Mouse (Mus musculus) hindbrain, embryonic 14.5 days (tissue): ENCODE results near the gene Tmem123. TPM values are rescaled to one million over a fixed set of nuclear protein-coding genes. Genes with fewer than 3 reads are reported as not detected.

Source experiments
- ATAC-seq: fragments of 200-750 bp; cut with Nextera tagmentation; 2 replicates; pipeline ENCODE4 v1.8.0; 2017; ENCODE audit warnings: moderate number of reproducible peaks, mild to moderate bottlenecking, moderate TSS enrichment, moderate library complexity; ENCODE audit not compliant: low FRiP score
- DNase-seq: peaks from one replicate; pipeline ENCODE4 v3.0.0-alpha.2; 2015; ENCODE audit warnings: low spot score
- H3K27ac ChIP-seq: fragments of 300-500 bp; sonication (generic); 2 replicates; pipeline ENCODE4 v1.5.1; 2014; ENCODE audit warnings: mild to moderate bottlenecking, moderate library complexity
- H3K27me3 ChIP-seq: fragments of 300-500 bp; sonication (generic); 2 replicates; pipeline ENCODE4 v1.6.1; 2014; ENCODE audit warnings: mild to moderate bottlenecking, low read length, mixed read lengths; ENCODE audit not compliant: control insufficient read depth, insufficient read depth
- H3K36me3 ChIP-seq: fragments of 300-500 bp; sonication (generic); replicated peaks from 2 replicates; pipeline ENCODE4 v1.6.1; 2014; ENCODE audit not compliant: control insufficient read depth, insufficient read depth
- H3K4me1 ChIP-seq: fragments of 300-500 bp; sonication (generic); replicated peaks from 2 replicates; pipeline ENCODE4 v1.6.1; 2014; ENCODE audit warnings: antibody characterized with exemption, low read length, mixed read lengths; ENCODE audit not compliant: control insufficient read depth, insufficient read depth
- H3K4me2 ChIP-seq: fragments of 300-500 bp; sonication (generic); replicated peaks from 2 replicates; pipeline ENCODE4 v1.6.1; 2014; ENCODE audit warnings: mild to moderate bottlenecking, moderate library complexity
- H3K4me3 ChIP-seq: fragments of 300-500 bp; sonication (generic); replicated peaks from 2 replicates; pipeline ENCODE4 v1.5.1; 2014; ENCODE audit warnings: mild to moderate bottlenecking, low read length
- H3K9ac ChIP-seq: fragments of 300-500 bp; sonication (generic); 2 replicates; pipeline ENCODE4 v1.6.1; 2014
- H3K9me3 ChIP-seq: fragments of 300-500 bp; sonication (generic); 2 replicates; pipeline ENCODE4 v1.6.1; 2016; ENCODE audit warnings: low read length; ENCODE audit not compliant: control insufficient read depth
- WGBS: fragments of 180-500 bp; shearing (Covaris S2); extraction: QIAGEN DNeasy Blood & Tissue Kit; methylation state at CpG from one replicate; pipeline ENCODE4 v1.1.7; 2014; 5-methylcytosine and 5-hydroxymethylcytosine counted together
- polyA plus RNA-seq: library from polyadenylated mRNA; unstranded; fragments of >200 nt; fragmentation: Nextera tagmentation; extraction: Ambion mirVana; gene quantifications from 2 replicates; pipeline ENCODE4 v1.2.1, GENCODE M21; 2014

Gene Tmem123
- polyA plus RNA-seq, 1 experiment from 2014 or later: 25.6 TPM

DNA sequence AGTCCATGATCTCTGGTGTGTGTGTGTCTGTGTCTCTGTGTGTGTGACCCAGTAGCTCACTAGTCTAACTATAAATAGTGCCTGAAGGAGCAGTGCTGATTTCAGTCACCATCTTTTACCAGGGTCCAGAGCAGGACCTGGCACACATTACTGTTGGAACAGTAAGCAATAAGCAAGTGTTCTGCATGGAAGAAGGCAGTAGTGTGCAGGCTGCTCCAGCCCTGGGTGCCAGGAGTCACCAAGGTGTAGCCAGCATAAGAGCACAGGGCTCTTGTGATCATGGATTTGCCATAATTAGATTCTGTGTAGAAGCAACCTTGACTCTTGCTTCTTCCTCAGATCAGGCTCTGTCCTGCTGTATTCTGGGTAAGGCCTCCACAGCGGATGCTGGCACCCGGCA is 8.5 kb downstream of the Tmem123 start:
- DNase-seq (no peak), ATAC-seq (no peak)
- H3K4me1 ChIP-seq: peaks cover 6% of the 10 kb centered on the region
- 89% methylated on average over 2 of the region's 2 CpGs for WGBS
- H3K4me3 ChIP-seq: no peak overlapping the region
- no peaks in the 10 kb centered on the region for H3K36me3 ChIP-seq
- no peaks in the 10 kb centered on the region for H3K27me3 ChIP-seq
- no peak overlapping the region for H3K4me2 ChIP-seq
- no peak overlapping the region for H3K9ac ChIP-seq
- H3K27ac ChIP-seq: no peak overlapping the region
- H3K9me3 ChIP-seq: no peaks in the 10 kb centered on the region

DNA sequence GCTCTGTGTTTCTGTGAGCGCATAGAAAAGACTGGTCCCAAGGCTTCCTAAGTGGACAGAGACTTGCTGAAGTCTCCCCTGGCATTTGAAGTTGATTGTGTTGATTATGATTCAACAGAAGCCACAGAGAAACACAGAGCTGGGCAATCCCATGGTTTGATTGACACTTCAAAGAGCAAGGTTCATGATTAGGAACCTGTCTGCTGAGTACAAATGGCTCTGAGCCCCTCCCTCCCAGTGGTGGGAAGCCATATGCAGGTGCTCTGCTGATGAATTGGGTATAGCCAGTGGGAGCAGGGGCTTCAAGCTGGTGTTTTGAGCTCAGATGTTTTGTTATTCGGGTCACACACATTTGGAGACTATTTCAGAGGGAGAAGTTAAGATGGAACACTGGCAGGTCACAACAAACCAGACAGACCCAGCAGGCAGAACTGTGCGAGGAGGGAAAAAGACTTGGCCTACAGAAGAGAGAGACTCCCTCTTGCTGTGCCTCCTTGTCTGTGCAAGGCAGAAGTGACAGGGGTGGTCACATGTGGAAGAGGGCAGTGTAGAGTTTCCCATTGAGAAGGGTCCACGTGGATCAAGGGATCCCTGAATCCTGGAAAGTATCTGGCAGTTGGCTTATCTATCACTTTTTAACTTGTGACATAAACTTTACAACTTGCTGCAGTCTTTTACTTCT is 9.1 kb downstream of the Tmem123 start:
- H3K27me3 ChIP-seq: no peaks in the 10 kb centered on the region
- no peak overlapping the region for H3K9ac ChIP-seq
- DNase-seq (no peak), ATAC-seq (0 out of 2 replicates have a peak, but pooled peaks have one; percentile 22)
- H3K4me1 ChIP-seq: peaks cover under 1% of the 10 kb centered on the region; the same call in 1 of the 2 replicates
- H3K36me3 ChIP-seq: no peaks in the 10 kb centered on the region
- no peak overlapping the region for H3K27ac ChIP-seq
- H3K9me3 ChIP-seq: no peaks in the 10 kb centered on the region
- 75% methylated on average over 4 of the region's 4 CpGs for WGBS
- H3K4me3 ChIP-seq: no peak overlapping the region
- no peak overlapping the region for H3K4me2 ChIP-seq

DNA sequence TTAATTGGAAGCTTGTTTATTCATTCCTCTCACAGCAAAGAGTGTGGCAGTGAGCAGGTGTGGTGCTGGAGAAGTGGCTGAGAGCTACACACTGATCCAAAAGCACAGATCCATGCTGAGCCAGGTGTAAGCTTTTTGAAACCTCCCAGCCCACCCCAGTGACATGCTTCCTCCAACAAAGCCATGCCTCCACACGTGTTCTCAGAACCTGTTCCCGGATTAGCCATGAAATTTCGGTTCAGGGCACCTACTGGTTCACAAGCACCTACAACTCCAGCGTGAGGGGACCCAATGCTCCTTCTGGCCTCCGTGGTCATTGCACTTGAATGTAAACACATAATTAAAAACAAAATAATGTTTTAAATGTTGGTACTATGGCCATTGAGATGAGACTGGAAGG is 9.8 kb downstream of the Tmem123 start:
- Histone ChIP-seq H3K27ac (no peak overlapping the region), H3K9ac (no peak overlapping the region), H3K9me3 (no peaks in the 10 kb centered on the region), H3K27me3 (no peaks in the 10 kb centered on the region), H3K36me3 (no peaks in the 10 kb centered on the region), H3K4me2 (no peak overlapping the region), H3K4me1 (no peaks in the 10 kb centered on the region), H3K4me3 (no peak overlapping the region)
- WGBS: 93% methylated on average over 5 of the region's 5 CpGs
- DNase-seq: no peak
- ATAC-seq: no peak

DNA sequence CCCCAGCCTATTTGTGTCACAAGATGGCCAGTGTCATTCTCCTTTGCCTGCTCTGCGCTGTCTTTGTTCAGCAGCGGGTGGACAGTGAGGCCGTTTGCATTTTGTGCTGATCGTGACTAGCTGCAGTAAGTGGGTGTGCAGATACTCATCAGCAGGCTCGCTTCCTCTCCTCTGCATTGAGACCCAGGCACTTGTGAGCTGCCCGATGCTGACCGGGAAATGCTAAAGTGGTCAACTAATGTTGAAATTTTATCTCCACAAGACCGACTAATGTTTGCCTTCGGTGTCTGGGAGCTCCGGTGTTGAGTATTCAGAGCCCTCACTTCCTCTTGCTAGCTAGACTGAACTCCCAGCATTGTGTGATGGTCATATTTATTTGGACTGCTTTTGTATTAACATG is 10.7 kb downstream of the Tmem123 start:
- ATAC-seq: no peak
- WGBS: 93% methylated on average over 10 of the region's 10 CpGs
- Histone ChIP-seq H3K27ac (no peak overlapping the region), H3K4me2 (no peak overlapping the region), H3K4me3 (no peak overlapping the region), H3K9ac (no peak overlapping the region), H3K4me1 (no peaks in the 10 kb centered on the region), H3K36me3 (no peaks in the 10 kb centered on the region), H3K27me3 (no peaks in the 10 kb centered on the region), H3K9me3 (no peaks in the 10 kb centered on the region)
- no peak for DNase-seq

DNA sequence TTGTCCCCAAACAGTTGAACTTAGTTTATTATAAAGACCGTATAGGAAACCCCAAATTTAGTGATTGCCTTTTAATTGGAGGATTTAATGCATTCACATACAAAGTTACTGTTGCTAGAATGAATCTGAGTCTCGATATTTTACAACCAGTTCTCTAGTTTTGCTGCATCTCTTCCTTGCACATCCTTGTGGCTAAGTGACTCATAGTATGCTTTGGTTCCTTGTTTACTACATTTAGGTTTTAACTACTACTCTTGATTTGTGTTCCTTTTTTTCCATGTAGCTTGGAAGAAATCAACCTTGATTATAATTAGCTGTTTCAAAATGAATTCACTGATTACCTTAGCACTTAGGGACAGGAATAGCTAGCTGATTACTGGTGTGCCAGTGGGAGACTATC is 11.2 kb downstream of the Tmem123 start:
- H3K4me1 ChIP-seq: no peaks in the 10 kb centered on the region
- H3K4me3 ChIP-seq: no peak overlapping the region
- H3K9ac ChIP-seq: no peak overlapping the region
- DNase-seq (no peak), ATAC-seq (no peak)
- H3K27ac ChIP-seq: no peak overlapping the region
- no peaks in the 10 kb centered on the region for H3K27me3 ChIP-seq
- H3K36me3 ChIP-seq: no peaks in the 10 kb centered on the region
- H3K4me2 ChIP-seq: no peak overlapping the region
- no peaks in the 10 kb centered on the region for H3K9me3 ChIP-seq
- 100% methylated on average over 2 of the region's 2 CpGs for WGBS

DNA sequence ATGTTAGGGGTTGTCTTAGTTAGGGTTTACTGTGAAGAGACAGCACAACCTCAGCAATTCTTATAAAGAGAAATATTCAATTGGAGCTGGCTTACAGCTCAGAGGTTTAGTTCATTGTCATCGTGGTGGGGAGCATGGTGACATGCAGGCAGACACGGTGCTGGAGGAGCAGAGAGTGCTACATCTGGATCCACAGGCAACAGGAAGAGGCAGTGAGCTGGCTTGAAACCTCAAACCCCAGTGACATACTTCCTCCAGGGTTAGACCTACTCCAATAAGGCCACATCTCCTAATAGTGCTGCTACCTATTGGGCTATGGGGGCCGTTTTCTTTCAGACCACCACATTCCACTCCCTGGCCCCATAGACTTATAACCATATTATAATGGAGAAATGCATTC is 12.1 kb downstream of the Tmem123 start:
- no peak overlapping the region for H3K27ac ChIP-seq
- 89% methylated on average over 3 of the region's 3 CpGs for WGBS
- H3K27me3 ChIP-seq: no peaks in the 10 kb centered on the region
- no peaks in the 10 kb centered on the region for H3K4me1 ChIP-seq
- ATAC-seq (no peak), DNase-seq (no peak)
- H3K4me3 ChIP-seq: no peak overlapping the region
- no peak overlapping the region for H3K4me2 ChIP-seq
- no peaks in the 10 kb centered on the region for H3K36me3 ChIP-seq
- no peaks in the 10 kb centered on the region for H3K9me3 ChIP-seq
- no peak overlapping the region for H3K9ac ChIP-seq

DNA sequence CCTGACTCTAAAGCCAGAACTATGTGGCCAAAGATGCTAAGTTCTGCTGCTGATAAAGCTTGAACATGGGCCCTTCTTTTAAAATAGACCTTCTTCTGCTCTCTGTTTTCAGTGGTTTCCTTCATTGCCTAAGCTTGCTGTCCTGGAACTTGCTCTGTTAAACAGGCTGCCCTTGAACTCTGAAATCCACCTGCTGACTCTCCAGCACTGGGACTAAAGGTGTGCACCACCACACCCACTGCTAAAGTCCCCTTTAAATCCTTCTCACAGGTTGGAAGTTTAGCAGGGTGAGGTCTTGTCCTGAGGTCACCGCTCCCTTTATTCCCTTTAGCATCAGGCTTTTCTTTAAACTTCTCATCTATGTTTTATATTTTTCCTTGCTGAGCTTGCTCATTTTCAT is 13.1 kb downstream of the Tmem123 start:
- WGBS: 91% methylated on average over 1 of the region's 1 CpGs
- Histone ChIP-seq H3K4me1 (no peaks in the 10 kb centered on the region), H3K27ac (no peak overlapping the region), H3K36me3 (no peaks in the 10 kb centered on the region), H3K9ac (no peak overlapping the region), H3K4me2 (no peak overlapping the region), H3K4me3 (no peak overlapping the region), H3K9me3 (no peaks in the 10 kb centered on the region), H3K27me3 (no peaks in the 10 kb centered on the region)
- ATAC-seq: no peak
- no peak for DNase-seq

DNA sequence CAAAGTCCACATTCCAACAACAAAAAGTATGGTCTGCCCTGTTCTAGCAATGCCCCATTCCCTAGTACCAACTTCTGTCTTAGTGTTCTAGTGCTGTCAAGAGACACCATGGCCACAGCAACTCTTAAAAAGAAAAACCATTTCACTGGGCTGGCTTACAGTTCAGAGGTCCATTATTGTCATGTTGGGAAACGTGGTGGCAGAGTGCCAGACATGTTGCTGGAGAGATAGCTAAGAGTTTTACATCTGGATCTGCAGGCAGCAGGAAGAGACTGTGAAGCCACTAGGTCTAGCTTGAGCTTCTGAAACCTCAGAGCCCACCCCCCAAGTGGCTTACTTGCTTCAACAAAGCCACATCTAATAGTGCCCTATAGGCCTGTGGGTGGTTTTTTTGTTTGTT is 13.8 kb downstream of the Tmem123 start:
- no peak for ATAC-seq
- Histone ChIP-seq H3K27me3 (no peaks in the 10 kb centered on the region), H3K4me3 (no peak overlapping the region), H3K4me1 (no peaks in the 10 kb centered on the region), H3K9ac (no peak overlapping the region), H3K27ac (no peak overlapping the region), H3K36me3 (no peaks in the 10 kb centered on the region), H3K4me2 (no peak overlapping the region), H3K9me3 (no peaks in the 10 kb centered on the region)
- WGBS: 89% methylated on average over 1 of the region's 1 CpGs
- no peak for DNase-seq

DNA sequence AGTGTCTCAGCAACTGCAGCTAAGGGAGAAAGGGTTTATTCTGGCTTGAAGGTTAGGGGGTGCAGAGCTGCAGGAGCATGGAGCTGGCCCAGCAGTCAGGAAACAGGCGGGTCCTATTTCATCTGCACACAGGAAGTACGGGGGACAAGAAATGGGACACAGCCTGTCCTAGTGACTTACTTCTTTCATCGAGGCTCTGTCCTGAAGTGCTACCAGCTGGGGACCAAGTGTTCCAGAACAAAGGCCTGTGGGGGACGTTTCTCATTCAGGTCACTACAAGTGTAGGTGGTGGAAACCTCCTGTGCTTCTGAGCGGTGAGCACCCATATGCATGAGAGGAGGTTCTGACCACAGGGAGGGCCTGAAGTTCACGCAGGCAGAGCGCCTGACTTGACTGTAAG is 14.9 kb downstream of the Tmem123 start:
- Histone ChIP-seq H3K9ac (no peak overlapping the region), H3K4me2 (no peak overlapping the region), H3K27me3 (no peaks in the 10 kb centered on the region), H3K4me3 (no peak overlapping the region), H3K36me3 (no peaks in the 10 kb centered on the region), H3K9me3 (no peaks in the 10 kb centered on the region), H3K27ac (no peak overlapping the region), H3K4me1 (no peaks in the 10 kb centered on the region)
- DNase-seq: no peak
- WGBS: 87% methylated on average over 7 of the region's 7 CpGs
- no peak for ATAC-seq

DNA sequence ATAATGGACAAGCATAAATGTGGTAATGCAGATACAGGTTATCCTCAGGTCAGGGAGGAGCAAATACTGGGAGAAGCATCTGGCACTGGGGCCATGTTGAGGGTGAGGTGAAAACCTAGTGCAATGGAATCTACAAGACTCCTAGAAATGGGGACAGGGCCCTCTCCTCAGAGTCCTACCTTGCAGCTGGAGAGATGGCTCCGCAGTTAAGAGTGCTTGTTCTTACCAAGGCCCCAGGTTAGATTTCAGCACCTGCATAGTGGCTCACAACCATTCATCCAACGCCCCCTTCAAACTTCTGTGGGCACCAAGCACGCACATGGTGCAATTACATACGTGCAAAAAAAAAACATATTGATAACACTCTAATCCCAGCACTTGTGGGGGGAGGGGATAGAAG is 15.9 kb downstream of the Tmem123 start:
- no peak overlapping the region for H3K27ac ChIP-seq
- H3K4me2 ChIP-seq: no peak overlapping the region
- H3K36me3 ChIP-seq: no peaks in the 10 kb centered on the region
- no peak overlapping the region for H3K9ac ChIP-seq
- ATAC-seq: no peak
- H3K4me3 ChIP-seq: no peak overlapping the region
- H3K4me1 ChIP-seq: no peaks in the 10 kb centered on the region
- no peaks in the 10 kb centered on the region for H3K9me3 ChIP-seq
- DNase-seq: no peak
- H3K27me3 ChIP-seq: no peaks in the 10 kb centered on the region
- WGBS: 98% methylated on average over 4 of the region's 4 CpGs
